Mouse (Mus musculus) intestine, embryonic 14.5 days (tissue): ENCODE results near the gene Igll1. TPM values are rescaled to one million over a fixed set of nuclear protein-coding genes. Genes with fewer than 3 reads are reported as not detected.
"Not testable (repeated sequence)": the region's sequence is repeated elsewhere in the genome, so short reads cannot be mapped to it uniquely, and the experiment has no call there.

ENCODE experiments used
- ATAC-seq: fragments of 200-750 bp; cut with Nextera tagmentation; replicated peaks from 2 replicates; pipeline ENCODE4 v1.8.0; 2017; ENCODE audit warnings: low read depth, moderate number of reproducible peaks, moderate TSS enrichment, moderate library complexity; ENCODE audit not compliant: low FRiP score, low TSS enrichment
- DNase-seq: peaks from one replicate; pipeline ENCODE4 v3.0.0-alpha.2; 2018; ENCODE audit warnings: low spot score
- H3K27ac ChIP-seq: fragments of 300-500 bp; sonication (generic); 2 replicates; pipeline ENCODE4 v1.5.1; 2014; ENCODE audit warnings: low read depth, mild to moderate bottlenecking, control low read depth
- H3K27me3 ChIP-seq: fragments of 300-500 bp; sonication (generic); replicated peaks from 2 replicates; pipeline ENCODE4 v1.6.1; 2014; ENCODE audit warnings: low read length, control low read depth; ENCODE audit not compliant: control insufficient read depth, insufficient read depth
- H3K36me3 ChIP-seq: fragments of 300-500 bp; sonication (generic); 2 replicates; pipeline ENCODE4 v1.6.1; 2014; ENCODE audit warnings: low read length, control low read depth; ENCODE audit not compliant: control insufficient read depth, insufficient read depth
- H3K4me1 ChIP-seq: fragments of 300-500 bp; sonication (generic); replicated peaks from 2 replicates; pipeline ENCODE4 v1.6.1; 2014; ENCODE audit warnings: low read length, control low read depth, mixed read lengths; ENCODE audit not compliant: control insufficient read depth, insufficient read depth
- H3K4me2 ChIP-seq: fragments of 300-500 bp; sonication (generic); 2 replicates; pipeline ENCODE4 v1.6.1; 2014; ENCODE audit warnings: low read length
- H3K4me3 ChIP-seq: fragments of 300-500 bp; sonication (generic); 2 replicates; pipeline ENCODE4 v1.5.1; 2014; ENCODE audit warnings: low read depth, low read length, control low read depth, mixed read lengths
- H3K9ac ChIP-seq: fragments of 300-500 bp; sonication (generic); 2 replicates; pipeline ENCODE4 v1.6.1; 2014; ENCODE audit warnings: mild to moderate bottlenecking, low read length
- H3K9me3 ChIP-seq: fragments of 300-500 bp; sonication (generic); 2 replicates; pipeline ENCODE4 v1.6.1; 2016; ENCODE audit warnings: low read length, control low read depth; ENCODE audit not compliant: control insufficient read depth
- WGBS: fragments of 180-500 bp; shearing (Covaris S2); extraction: QIAGEN DNeasy Blood & Tissue Kit; methylation state at CpG from one replicate; pipeline ENCODE4 v1.1.7; 2014; 5-methylcytosine and 5-hydroxymethylcytosine counted together
- polyA plus RNA-seq: library from polyadenylated mRNA; unstranded; fragments of >200 nt; fragmentation: Nextera tagmentation; extraction: Ambion mirVana; gene quantifications from 2 replicates; pipeline ENCODE4 v1.2.1, GENCODE M21; 2014

Gene Igll1
- polyA plus RNA-seq, 1 experiment from 2014 or later = not detected

DNA sequence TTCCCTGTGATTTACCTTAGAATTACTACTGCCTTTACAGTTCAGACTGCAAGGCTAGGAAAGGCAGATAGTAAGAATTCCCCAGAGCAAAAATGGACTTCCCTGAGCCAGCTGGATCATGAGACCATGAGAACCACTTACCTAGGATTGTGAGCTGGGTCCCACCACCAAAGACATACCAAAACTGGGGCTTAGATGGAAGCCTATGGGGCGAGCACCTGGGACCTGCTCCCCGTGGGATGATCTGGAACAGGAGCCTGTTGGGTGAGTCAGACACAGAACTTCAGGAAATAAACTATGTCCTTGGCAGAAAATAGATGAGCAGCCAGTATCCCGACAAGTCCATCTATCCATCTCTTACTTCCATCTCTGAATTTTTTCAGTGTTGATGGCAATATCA is 1.5 kb downstream of the Igll1 start:
- ATAC-seq = no peak
- H3K9me3 ChIP-seq = no peaks in the 10 kb centered on the region
- no peak overlapping the region for H3K4me2 ChIP-seq
- WGBS = 70% methylated on average over 3 of the region's 3 CpGs
- H3K27ac ChIP-seq = no peak overlapping the region
- H3K36me3 ChIP-seq = no peaks in the 10 kb centered on the region
- DNase-seq = peak; percentile 1
- H3K4me1 ChIP-seq = no peaks in the 10 kb centered on the region
- H3K9ac ChIP-seq = no peak overlapping the region
- H3K4me3 ChIP-seq = no peak overlapping the region
- no peaks in the 10 kb centered on the region for H3K27me3 ChIP-seq

DNA sequence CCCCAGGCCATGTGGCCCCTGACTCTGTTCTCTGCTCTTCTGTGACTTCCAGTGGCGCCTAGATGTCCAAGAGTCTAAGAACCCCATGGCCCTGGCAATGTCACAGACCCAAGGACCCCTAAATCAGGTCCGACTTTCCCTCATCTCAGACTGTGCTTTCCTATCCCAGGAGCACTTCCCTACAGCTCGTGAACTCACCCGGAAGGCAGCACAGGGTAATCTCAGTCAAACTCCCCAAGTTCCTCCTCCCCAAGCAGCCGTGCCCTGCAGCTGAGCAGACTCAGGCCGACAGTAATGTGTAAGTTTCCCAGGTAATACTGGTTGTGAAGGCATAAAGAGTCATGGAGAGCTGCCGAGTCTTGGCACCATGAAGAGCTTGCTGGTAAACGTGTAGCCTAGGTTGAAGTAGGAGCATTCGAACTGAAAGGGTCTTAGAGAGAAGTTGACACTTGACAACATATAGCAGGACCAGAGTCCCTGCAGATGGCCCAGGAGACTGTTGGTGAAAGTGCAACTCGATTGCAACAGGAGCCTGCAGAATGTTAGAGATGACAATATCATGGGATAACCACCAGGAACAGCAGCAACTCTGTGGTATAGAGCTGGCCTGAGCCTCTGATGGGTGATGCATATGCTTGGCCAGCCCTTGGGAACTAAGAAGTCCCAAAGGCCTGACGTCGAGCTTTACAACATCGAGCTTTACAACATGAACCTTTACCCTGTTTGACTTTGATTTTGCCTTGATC is 6.9 kb downstream of the Igll1 start:
- WGBS = 66% methylated on average over 13 of the region's 13 CpGs
- Histone ChIP-seq H3K4me1 (no peaks in the 10 kb centered on the region), H3K4me2 (no peak overlapping the region), H3K27ac (no peak overlapping the region), H3K27me3 (no peaks in the 10 kb centered on the region), H3K9ac (no peak overlapping the region), H3K4me3 (no peak overlapping the region), H3K9me3 (no peaks in the 10 kb centered on the region), H3K36me3 (no peaks in the 10 kb centered on the region)
- ATAC-seq = no peak
- DNase-seq = no peak

- H3K9ac ChIP-seq, H3K36me3 ChIP-seq, H3K4me1 ChIP-seq, H3K9me3 ChIP-seq, H3K27me3 ChIP-seq, H3K4me3 ChIP-seq, ATAC-seq, H3K4me2 ChIP-seq, H3K27ac ChIP-seq, DNase-seq: not testable (repeated sequence)
- 80% methylated on average over 9 of the region's 9 CpGs for WGBS
These were observed 7.7 kb downstream of the Igll1 start for GRCm38 (mm10) chr16:16856054-16856453.

DNA sequence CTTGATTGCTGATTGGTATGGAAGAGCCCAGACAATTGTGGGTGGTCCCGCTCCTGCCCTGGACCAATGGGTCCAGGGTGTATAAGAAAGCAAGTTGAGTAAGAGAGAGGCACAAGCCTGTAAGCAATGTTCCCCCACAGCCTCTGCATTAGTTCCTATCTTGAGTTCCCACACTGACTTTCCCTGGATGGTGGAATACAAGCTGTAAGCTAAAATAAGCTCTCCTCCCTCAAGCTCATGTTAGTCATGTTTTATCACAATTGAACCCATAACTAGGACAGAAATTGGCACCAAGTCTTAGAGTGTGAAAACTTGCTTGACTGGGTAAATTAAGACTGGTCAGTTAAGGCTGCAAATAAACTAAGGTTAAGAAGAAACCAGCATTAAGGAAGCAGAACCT is 8.2 kb downstream of the Igll1 start:
- H3K4me3 ChIP-seq = no peak overlapping the region
- no peak overlapping the region for H3K9ac ChIP-seq
- H3K4me2 ChIP-seq = no peak overlapping the region
- WGBS = 91% methylated on average over 1 of the region's 1 CpGs
- no peak overlapping the region for H3K27ac ChIP-seq
- H3K4me1 ChIP-seq = no peaks in the 10 kb centered on the region
- H3K27me3 ChIP-seq = no peaks in the 10 kb centered on the region
- H3K36me3 ChIP-seq = no peaks in the 10 kb centered on the region
- H3K9me3 ChIP-seq = no peaks in the 10 kb centered on the region
- no peak for DNase-seq
- no peak for ATAC-seq

DNA sequence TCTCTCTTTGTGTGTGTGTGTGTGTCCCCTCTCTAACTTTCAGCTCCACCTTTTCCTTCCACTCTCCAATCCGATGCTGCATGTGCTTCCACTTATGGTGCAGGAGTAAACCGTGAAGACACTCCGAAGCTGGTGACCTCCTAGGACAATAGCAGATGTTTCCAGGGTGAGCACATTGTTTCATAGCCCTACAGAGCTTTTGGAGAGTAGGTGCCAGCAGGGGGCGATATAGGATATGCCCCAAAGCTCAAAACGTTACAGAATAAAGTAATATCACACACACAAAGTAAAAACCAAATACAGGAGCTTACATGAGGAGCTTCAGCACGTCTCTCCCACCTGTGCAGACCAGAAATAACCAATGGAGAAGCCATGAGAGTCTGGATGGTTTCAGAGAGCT is 8.9 kb downstream of the Igll1 start:
- peak; percentile 63 for DNase-seq
- 29% methylated on average over 6 of the region's 6 CpGs for WGBS
- ATAC-seq = no peak
- Histone ChIP-seq H3K9ac (no peak overlapping the region), H3K27ac (no peak overlapping the region), H3K4me3 (no peak overlapping the region), H3K36me3 (no peaks in the 10 kb centered on the region), H3K4me2 (no peak overlapping the region), H3K4me1 (no peaks in the 10 kb centered on the region), H3K9me3 (no peaks in the 10 kb centered on the region), H3K27me3 (no peaks in the 10 kb centered on the region)

DNA sequence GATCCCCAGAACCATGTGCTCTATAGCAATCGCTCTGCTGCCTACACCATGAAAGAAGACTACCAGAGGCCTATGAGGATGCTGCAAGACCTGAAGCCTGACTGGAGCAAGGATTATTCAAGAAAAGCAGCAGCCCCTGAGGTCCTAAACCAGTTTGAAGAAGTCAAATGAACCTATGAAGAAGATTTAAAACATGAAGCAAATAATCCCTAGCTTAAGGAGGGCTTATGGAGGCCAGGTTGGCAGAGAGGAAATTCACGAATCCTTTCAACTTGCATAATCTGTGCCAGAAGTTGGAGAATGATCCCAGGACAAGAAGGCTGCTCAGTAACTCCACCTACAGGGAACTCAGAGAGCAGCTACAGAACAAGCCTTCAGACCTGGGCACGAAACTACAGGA is 11.4 kb downstream of the Igll1 start:
- H3K4me1 ChIP-seq = no peaks in the 10 kb centered on the region
- no peak overlapping the region for H3K27ac ChIP-seq
- H3K4me3 ChIP-seq = no peak overlapping the region
- no peaks in the 10 kb centered on the region for H3K36me3 ChIP-seq
- no peaks in the 10 kb centered on the region for H3K27me3 ChIP-seq
- 86% methylated on average over 3 of the region's 3 CpGs for WGBS
- H3K9ac ChIP-seq = no peak overlapping the region
- ATAC-seq = no peak
- H3K4me2 ChIP-seq = no peak overlapping the region
- DNase-seq = no peak
- no peaks in the 10 kb centered on the region for H3K9me3 ChIP-seq

- Histone ChIP-seq H3K27me3 (no peaks in the 10 kb centered on the region), H3K27ac (no peak overlapping the region), H3K36me3 (no peaks in the 10 kb centered on the region), H3K4me3 (no peak overlapping the region), H3K4me1 (no peaks in the 10 kb centered on the region), H3K9me3 (no peaks in the 10 kb centered on the region), H3K9ac (no peak overlapping the region), H3K4me2 (no peak overlapping the region)
- ATAC-seq (no peak), DNase-seq (no peak)
These were observed 14.6 kb downstream of the Igll1 start for GRCm38 (mm10) chr16:16849196-16849595.

GRCm38 (mm10) chr16:16829671-16830070 is 34.1 kb downstream of the Igll1 start:
- H3K36me3 ChIP-seq = no peaks in the 10 kb centered on the region
- peak overlapping the region; percentile 82 for H3K4me2 ChIP-seq
- H3K4me1 ChIP-seq = no peaks in the 10 kb centered on the region; the same call in 1 of the 2 replicates
- no peak overlapping the region for H3K4me3 ChIP-seq
- H3K27me3 ChIP-seq = no peaks in the 10 kb centered on the region
- WGBS = 84% methylated on average over 3 of the region's 3 CpGs
- DNase-seq = no peak
- H3K9ac ChIP-seq = no peak overlapping the region
- no peaks in the 10 kb centered on the region for H3K9me3 ChIP-seq
- H3K27ac ChIP-seq = no peak overlapping the region
- no peak for ATAC-seq
